Mouse (Mus musculus) liver, embryonic 14.5 days (tissue): ENCODE measurements at regions not wholly inside any gene's neighbourhood (a gene's known extent, or its start where the extent isn't known, plus 50 kb on each side); places are given as distances from the start of the nearest gene placed in this dataset.
"Not testable (repeated sequence)": the region's sequence is repeated elsewhere in the genome, so short reads cannot be mapped to it uniquely, and the experiment has no call there.

ENCODE experiments used
- CTCF ChIP-seq: IDR thresholded peaks from 2 replicates; pipeline ENCODE4 v1.5.1; 2016; ENCODE audit warnings: antibody characterized with exemption, low read depth, control low read depth
- EP300 ChIP-seq: IDR thresholded peaks from 2 replicates; pipeline ENCODE4 v1.6.1; 2016; ENCODE audit warnings: antibody characterized with exemption, low read depth

- TF ChIP-seq CTCF, EP300: not testable (repeated sequence)
Measured at GRCm38 (mm10) chr13:103591381-103591780, 183.0 kb downstream of the Srek1 start.
